Mouse (Mus musculus) C2C12 (cell line): ENCODE data around the gene Lsmem1.

Experiments used
- CEBPB ChIP-seq: IDR thresholded peaks from one replicate; pipeline ENCODE4 v1.6.1; 2011; ENCODE audit warnings: low read depth, mild to moderate bottlenecking, control low read depth, moderate library complexity
- CTCF ChIP-seq: IDR thresholded peaks from one replicate; pipeline ENCODE4 v1.5.1; 2011; ENCODE audit not compliant: control insufficient read depth, insufficient read depth, insufficient read length
- MAX ChIP-seq: IDR thresholded peaks from one replicate; pipeline ENCODE4 v1.6.1; 2011; ENCODE audit warnings: mild to moderate bottlenecking, control low read depth
- MYOD1 ChIP-seq: IDR thresholded peaks from one replicate; pipeline ENCODE4 v1.6.1; 2011; ENCODE audit warnings: low read depth; ENCODE audit not compliant: control insufficient read depth, insufficient read length
- MYOG ChIP-seq: IDR thresholded peaks from one replicate; pipeline ENCODE4 v1.6.1; 2011; ENCODE audit not compliant: control insufficient read depth, insufficient read length; ENCODE audit errors: extremely low read depth
- USF1 ChIP-seq: IDR thresholded peaks from one replicate; pipeline ENCODE4 v1.6.1; 2011; ENCODE audit warnings: low read depth, mild to moderate bottlenecking, control low read depth, moderate library complexity

- no peak for TF ChIP-seq USF1
- no peak for TF ChIP-seq CTCF
- TF ChIP-seq MAX, result no peak
- no peak for TF ChIP-seq MYOG
- TF ChIP-seq CEBPB, result no peak
- no peak for TF ChIP-seq MYOD1
These were observed 45.1 kb downstream of the Lsmem1 start for GRCm38 (mm10) chr12:40154188-40154587.
